Mouse (Mus musculus) spleen, adult 2 months (tissue): ENCODE data around the gene Pitx2.

Experiments used
- CTCF ChIP-seq: fragments of 200-500 bp; IDR thresholded peaks from 2 replicates; pipeline ENCODE4 v1.5.1; 2011; ENCODE audit warnings: mild to moderate bottlenecking, inconsistent platforms; ENCODE audit not compliant: insufficient read depth, insufficient read length, insufficient replicate concordance; ENCODE audit errors: extremely low read depth
- POLR2A ChIP-seq: fragments of 200-500 bp; IDR thresholded peaks from 2 replicates; pipeline ENCODE4 v1.6.1; 2011; ENCODE audit warnings: low read depth, low read length, inconsistent platforms

- TF ChIP-seq CTCF (no peak), POLR2A (no peak)
These were observed 14.0 kb downstream of the Pitx2 start for GRCm38 (mm10) chr3:129213633-129214145.
